ENCODE assay signal across 17 mouse cellular contexts in the genomic region with DNA sequence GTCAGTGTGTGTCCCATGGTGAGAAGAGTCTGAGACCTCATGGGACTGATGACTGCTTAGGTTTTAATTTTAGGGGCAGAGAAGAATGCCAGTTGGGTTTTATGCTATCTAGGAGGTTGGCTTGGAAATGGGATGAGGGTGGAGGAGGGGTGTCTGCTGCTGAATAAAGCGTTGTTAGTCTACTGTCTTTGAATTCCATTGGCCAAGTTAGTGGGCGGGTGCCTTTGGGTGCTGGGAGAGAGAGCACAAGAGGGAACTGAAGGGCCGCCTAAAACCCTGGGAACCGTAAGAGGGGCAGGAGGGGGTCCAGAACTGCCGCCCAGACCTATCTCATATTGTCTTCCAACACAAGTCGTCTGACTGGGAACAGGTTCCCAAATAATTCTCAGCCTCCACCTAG.
DNase-seq lines count a peak whose midpoint lies in the region; ATAC-seq lines count a peak whose summit lies in the region.
"Had no signal": no experiment of that assay in that cellular context is flagged by ENCODE, and none has a peak within 500 bp of the region (broad histone marks: within the 10 kb centered on the region; RNA-seq: fewer than 3 reads in every experiment).

No protein-coding gene starts in this region.

- peak; percentile 25 for DNase-seq in cerebellum, adult 11 months
- DNase-seq in cerebellum, adult 8-10 months = peak; percentile 22
- DNase-seq in cerebellum, postnatal 10 days = no peak
- peak; percentile 63 for DNase-seq in cerebellum, adult 9-11 months
- DNase-seq in cerebellum, postnatal 4 days (ENCODE audit: low spot score in 2 of 2) = no peak
- DNase-seq: adrenal gland, adult 8-10 months; adrenal gland, postnatal 14 days; adrenal gland, postnatal 36 days; B cell, adult 2 months; cerebellum, postnatal 25 days; forebrain, postnatal 0 days had no signal

- ATAC-seq in cerebellum, adult (ENCODE audit: insufficient number of reproducible peaks, low FRiP score, low TSS enrichment) = no peak
- ATAC-seq: activated CD4-positive, CD25-positive, alpha-beta regulatory T cell, adult 4 months; CD4-positive, CD25-positive, alpha-beta regulatory T cell, adult 4 months; forebrain, embryonic 13.5 days; forebrain, embryonic 15.5 days; forebrain, postnatal 0 days; Patski had no signal

Comparison
In these comparisons a context has a peak if more than half of its experiments do, and no peak if none do; other contexts are left out.
1. DNase-seq: peak in cerebellum, adult 11 months (single experiment), cerebellum, adult 8-10 months (single experiment) and cerebellum, adult 9-11 months (single experiment); none in cerebellum, postnatal 10 days (0 of 2) and cerebellum, postnatal 4 days (0 of 2).